Mouse (Mus musculus): Measurements from ENCODE around the gene Slc38a2.

Gene Slc38a2

GRCm38 (mm10) chr15:96674089-96674488 lies 25.4 kb downstream of the Slc38a2 start:
- in situ Hi-C loops (cut with MboI; ENCODE audit: low sequenced_read_pairs): loop anchor here (10.0 kb wide), 1 partner anchor 129 kb away; no protein-coding TSS in a partner anchor

GRCm38 (mm10) chr15:96669721-96670120 lies 29.8 kb downstream of the Slc38a2 start:
- in situ Hi-C loops (cut with MboI; ENCODE audit: low sequenced_read_pairs): loop anchor here (10.0 kb wide), 1 partner anchor 125 kb away; no protein-coding TSS in a partner anchor

DNA sequence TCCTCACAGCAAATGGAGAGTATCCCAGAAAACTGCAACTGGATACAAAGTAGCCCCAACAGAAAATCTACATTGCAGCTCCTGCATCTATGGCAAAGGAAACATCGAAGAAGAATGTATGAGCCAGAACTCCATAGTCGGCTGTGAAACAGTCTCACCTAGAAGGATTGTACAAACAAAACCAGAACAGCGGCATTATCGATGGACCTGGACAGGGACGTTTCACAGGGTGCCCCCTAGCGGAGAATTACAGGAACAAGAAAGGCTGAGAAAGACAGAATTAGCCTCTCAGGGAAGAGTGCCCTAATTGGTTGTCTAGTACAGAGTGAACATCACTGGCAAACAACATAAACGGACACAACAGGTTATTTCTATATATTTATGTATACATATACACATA lies 32.9 kb downstream of the Slc38a2 start:
- in situ Hi-C loops (cut with MboI; ENCODE audit: low sequenced_read_pairs): no loop called here

- in situ Hi-C loops (cut with MboI; ENCODE audit: low sequenced_read_pairs): no loop called here
Observed at GRCm38 (mm10) chr15:96665889-96666288, 33.6 kb downstream of the Slc38a2 start.

GRCm38 (mm10) chr15:96660590-96661141 lies 38.9 kb downstream of the Slc38a2 start:
- in situ Hi-C loops (cut with MboI; ENCODE audit: low sequenced_read_pairs): no loop called here

DNA sequence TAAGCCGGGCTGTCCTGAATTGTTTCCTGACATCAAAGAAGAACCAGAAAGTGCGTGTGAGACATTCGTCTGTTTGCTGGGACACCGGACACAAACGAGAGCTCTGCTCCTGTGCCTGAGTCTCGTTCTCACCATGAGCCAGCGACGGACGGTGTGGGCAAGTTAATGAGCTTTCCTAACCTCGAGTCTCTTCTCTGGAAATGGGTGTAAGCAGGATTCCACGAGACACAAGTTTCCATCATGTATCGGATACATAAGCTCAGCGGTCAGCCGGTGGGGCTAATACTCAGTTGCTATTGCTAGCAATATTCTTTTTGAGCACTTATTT lies 41.3 kb downstream of the Slc38a2 start:
- in situ Hi-C loops (cut with MboI; ENCODE audit: low sequenced_read_pairs): no loop called here

DNA sequence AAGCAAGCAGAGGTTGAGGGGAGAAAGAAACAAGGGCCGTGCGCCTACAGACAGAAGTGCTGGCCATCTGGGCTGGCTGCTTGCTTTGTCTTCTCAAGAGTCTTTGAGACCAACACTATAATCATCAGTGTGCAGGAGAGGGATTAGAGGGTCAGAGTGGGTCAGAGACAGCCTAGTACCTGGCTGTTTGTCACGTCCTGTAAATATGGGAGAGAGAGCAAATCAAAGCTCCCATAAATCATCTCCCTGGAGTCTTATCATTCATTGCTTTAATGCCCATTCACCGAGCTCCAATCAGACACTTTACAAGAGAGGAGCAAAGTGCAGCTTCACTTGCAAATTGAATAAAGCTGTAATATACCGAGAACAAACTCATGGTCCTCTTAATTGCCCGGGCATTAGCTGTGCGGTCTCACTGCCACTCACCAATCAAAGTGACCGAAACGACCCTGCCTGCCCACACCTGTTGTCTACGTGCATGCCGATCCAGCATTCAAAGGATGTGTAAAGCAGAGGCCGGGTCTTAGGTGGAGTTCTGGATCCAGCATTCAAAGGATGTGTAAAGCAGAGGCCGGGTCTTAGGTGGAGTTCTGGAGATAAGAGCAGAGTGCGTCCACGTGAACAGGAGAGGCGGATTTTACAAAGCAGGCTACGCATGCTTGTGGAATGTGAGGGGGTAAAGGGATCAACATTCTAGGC lies 41.8 kb downstream of the Slc38a2 start:
- in situ Hi-C loops (cut with MboI; ENCODE audit: low sequenced_read_pairs): no loop called here

GRCm38 (mm10) chr15:96655514-96655913 lies 44.0 kb downstream of the Slc38a2 start:
- in situ Hi-C loops (cut with MboI; ENCODE audit: low sequenced_read_pairs): no loop called here

DNA sequence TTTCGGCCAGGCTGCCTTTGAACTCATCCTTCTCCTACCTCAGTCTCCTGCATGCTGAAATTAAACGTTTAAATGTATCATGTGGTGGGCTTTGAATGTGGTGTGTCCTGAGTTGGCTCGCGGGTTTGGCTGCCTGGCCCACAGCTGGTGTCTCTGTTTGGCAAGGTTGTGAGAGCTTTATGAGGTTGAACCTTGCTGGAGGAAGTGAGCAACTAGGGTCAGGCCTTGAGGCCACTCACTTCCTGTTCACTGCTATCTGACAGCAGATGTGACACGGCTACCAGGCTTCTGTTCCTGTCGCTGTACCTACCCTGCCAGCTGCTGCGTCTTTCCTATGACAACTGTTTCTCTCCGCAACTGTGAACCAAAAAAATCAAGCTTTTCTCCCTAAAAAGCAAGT lies 44.8 kb downstream of the Slc38a2 start:
- in situ Hi-C loops (cut with MboI; ENCODE audit: low sequenced_read_pairs): no loop called here

DNA sequence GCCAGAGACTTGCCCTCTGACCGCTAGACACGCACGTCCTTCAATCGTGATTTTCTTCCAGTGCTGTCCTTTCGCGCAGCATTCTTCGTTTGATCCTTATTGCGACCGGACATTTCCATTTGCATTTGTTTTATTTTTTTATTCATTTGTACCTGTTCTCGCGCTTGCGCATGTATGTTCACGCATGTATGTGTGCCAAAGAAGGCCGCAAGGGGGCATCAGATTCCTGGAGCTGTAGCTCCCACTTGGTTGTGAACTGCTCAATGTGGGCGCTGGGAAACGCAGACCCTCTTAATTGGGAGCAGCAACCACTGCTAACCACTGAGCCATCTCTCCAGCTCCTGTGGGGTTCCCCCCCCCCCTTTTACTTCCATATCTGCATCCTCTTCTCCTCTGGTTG lies 46.5 kb downstream of the Slc38a2 start:
- in situ Hi-C loops (cut with MboI; ENCODE audit: low sequenced_read_pairs): no loop called here

GRCm38 (mm10) chr15:96652531-96652930 lies 47.0 kb downstream of the Slc38a2 start:
- in situ Hi-C loops (cut with MboI; ENCODE audit: low sequenced_read_pairs): no loop called here

GRCm38 (mm10) chr15:96647376-96647775 lies 52.2 kb downstream of the Slc38a2 start:
- in situ Hi-C loops (cut with MboI; ENCODE audit: low sequenced_read_pairs): no loop called here

- in situ Hi-C loops (cut with MboI; ENCODE audit: low sequenced_read_pairs): no loop called here
Observed at GRCm38 (mm10) chr15:96642436-96643405, 56.8 kb downstream of the Slc38a2 start, which contains the start of gene Slc38a1. TSS of gene Slc38a1 (minus strand) at chr15:96642913.

GRCm38 (mm10) chr15:96641821-96642435 lies 57.6 kb downstream of the Slc38a2 start:
- in situ Hi-C loops (cut with MboI; ENCODE audit: low sequenced_read_pairs): no loop called here

GRCm38 (mm10) chr15:96641111-96641820 lies 58.3 kb downstream of the Slc38a2 start:
- in situ Hi-C loops (cut with MboI; ENCODE audit: low sequenced_read_pairs): no loop called here

DNA sequence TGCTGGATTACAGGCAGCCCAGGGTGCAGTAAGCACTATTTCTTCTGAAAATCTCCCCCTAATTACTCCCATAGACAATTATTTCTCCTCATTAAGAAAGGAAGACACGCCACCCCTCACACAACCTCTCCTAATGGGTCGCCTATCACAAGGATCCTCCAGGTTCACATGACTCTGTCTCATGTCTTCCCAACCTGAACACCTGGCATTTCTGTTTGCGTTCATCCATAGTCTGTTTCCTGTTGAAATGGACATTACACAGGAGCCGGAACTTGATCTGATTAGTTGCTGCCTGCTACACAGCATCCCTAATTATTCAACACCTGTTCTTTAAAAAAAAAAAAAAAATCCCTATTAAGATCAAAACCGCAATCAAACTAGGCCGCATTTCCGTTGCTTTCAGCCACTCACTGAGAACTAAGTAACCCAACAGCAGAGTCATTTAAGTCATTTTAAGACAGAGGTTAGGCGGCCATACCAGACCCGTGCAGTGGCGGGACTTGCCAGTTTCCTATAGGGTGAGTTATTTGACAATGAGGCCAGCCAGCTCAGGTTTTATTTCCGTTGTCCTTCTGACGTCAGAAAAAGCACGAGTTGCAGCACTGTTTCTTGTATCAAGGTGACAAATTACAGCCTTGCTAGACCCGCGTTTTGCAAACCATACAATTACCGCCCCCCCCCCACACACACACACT lies 59.1 kb downstream of the Slc38a2 start:
- in situ Hi-C loops (cut with MboI; ENCODE audit: low sequenced_read_pairs): no loop called here

- in situ Hi-C loops (cut with MboI; ENCODE audit: low sequenced_read_pairs): no loop called here
Observed at GRCm38 (mm10) chr15:96639630-96640029, 59.9 kb downstream of the Slc38a2 start.

GRCm38 (mm10) chr15:96638656-96639055 lies 60.9 kb downstream of the Slc38a2 start:
- in situ Hi-C loops (cut with MboI; ENCODE audit: low sequenced_read_pairs): no loop called here

DNA sequence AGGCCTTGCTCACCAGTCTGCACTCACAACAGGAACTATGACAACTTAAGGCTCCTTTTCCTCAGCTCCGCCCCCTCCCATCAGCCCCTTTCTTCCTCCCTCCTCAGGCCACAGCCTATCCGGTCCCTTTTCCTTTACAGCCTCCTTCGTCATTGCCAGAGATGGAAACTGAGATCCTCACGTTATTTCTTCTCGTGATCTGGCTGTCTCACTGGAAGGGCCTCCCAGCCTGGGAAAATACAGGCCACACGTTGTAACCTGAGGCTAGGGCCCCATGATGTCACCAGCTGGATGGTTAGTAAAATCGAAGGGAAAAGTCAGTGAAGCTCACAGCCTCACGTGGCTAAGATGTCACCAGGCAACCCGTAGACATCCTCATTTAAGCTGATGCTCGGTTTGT lies 61.4 kb downstream of the Slc38a2 start:
- in situ Hi-C loops (cut with MboI; ENCODE audit: low sequenced_read_pairs): no loop called here

All from CH12F3 (cell line).